Mouse (Mus musculus) cortical plate, adult 2 months (tissue): Measurements from ENCODE around the gene Six2. TPM values are rescaled to one million over a fixed set of nuclear protein-coding genes. Genes with fewer than 3 reads are reported as not detected.

Experiments used
- H3K27ac ChIP-seq: fragments of 200-500 bp; 2 replicates; pipeline ENCODE4 v1.5.1; 2012; ENCODE audit warnings: low read length, control low read depth, inconsistent platforms; ENCODE audit not compliant: insufficient read depth
- H3K4me1 ChIP-seq: fragments of 200-500 bp; 2 replicates; pipeline ENCODE4 v1.6.1; 2011; ENCODE audit warnings: low read length; ENCODE audit not compliant: control insufficient read depth, insufficient read depth
- H3K4me3 ChIP-seq: fragments of 200-500 bp; 2 replicates; pipeline ENCODE4 v1.5.1; 2011; ENCODE audit warnings: mild to moderate bottlenecking, low read length, control low read depth; ENCODE audit not compliant: insufficient read depth
- CTCF ChIP-seq: fragments of 200-500 bp; IDR thresholded peaks from 2 replicates; pipeline ENCODE4 v1.5.1; 2011; ENCODE audit warnings: mild to moderate bottlenecking, control low read depth, low read length; ENCODE audit not compliant: insufficient read depth; ENCODE audit errors: extremely low read depth
- POLR2A ChIP-seq: fragments of 200-500 bp; IDR thresholded peaks from 2 replicates; pipeline ENCODE4 v1.6.1; 2011; ENCODE audit warnings: mild to moderate bottlenecking, low read length, control low read depth; ENCODE audit not compliant: insufficient read depth; ENCODE audit errors: extremely low read depth
- polyA plus RNA-seq: library from polyadenylated mRNA; depleted of rRNA; stranded (reverse); fragments of >200 nt; gene quantifications from 2 replicates; pipeline ENCODE4 v1.2.3, GENCODE M21; 2012; rRNA removed

The Six2 gene
- 0.36 and 0.48 TPM in 2 replicates for polyA plus RNA-seq

GRCm38 (mm10) chr17:85688236-85688910, at the start of gene Six2:
Gene Six2, minus strand, starts transcription at chr17:85688274.
- no peak within 1 kb of the TSS for H3K27ac ChIP-seq
- no peak within 1 kb of the TSS for H3K4me3 ChIP-seq
- no peaks in the 10 kb centered on the region for H3K4me1 ChIP-seq
- TF ChIP-seq POLR2A (no peak), CTCF (no peak)

- no peaks in the 10 kb centered on the region for H3K4me1 ChIP-seq
- H3K27ac ChIP-seq: no peak overlapping the region
- H3K4me3 ChIP-seq: no peak overlapping the region
- TF ChIP-seq POLR2A: no peak
- TF ChIP-seq CTCF: no peak
Observed at GRCm38 (mm10) chr17:85737090-85737780, 49.2 kb upstream of the Six2 start.

GRCm38 (mm10) chr17:85731329-85731728, 43.3 kb upstream of the Six2 start:
- Histone ChIP-seq H3K4me1 (no peaks in the 10 kb centered on the region), H3K27ac (no peak overlapping the region), H3K4me3 (no peak overlapping the region)
- TF ChIP-seq POLR2A: no peak
- no peak for TF ChIP-seq CTCF

GRCm38 (mm10) chr17:85730231-85731015, 42.3 kb upstream of the Six2 start:
- Histone ChIP-seq H3K27ac (no peak overlapping the region), H3K4me1 (no peaks in the 10 kb centered on the region), H3K4me3 (no peak overlapping the region)
- no peak for TF ChIP-seq POLR2A
- TF ChIP-seq CTCF: no peak

GRCm38 (mm10) chr17:85728071-85728718, 40.1 kb upstream of the Six2 start:
- TF ChIP-seq POLR2A (no peak), CTCF (no peak)
- Histone ChIP-seq H3K4me1 (no peaks in the 10 kb centered on the region), H3K27ac (no peak overlapping the region), H3K4me3 (no peak overlapping the region)

- H3K27ac ChIP-seq: no peak overlapping the region
- no peak for TF ChIP-seq CTCF
- H3K4me1 ChIP-seq: no peaks in the 10 kb centered on the region
- no peak overlapping the region for H3K4me3 ChIP-seq
Observed at GRCm38 (mm10) chr17:85725988-85726387, 37.9 kb upstream of the Six2 start.

- H3K27ac ChIP-seq: no peak overlapping the region
- no peak for TF ChIP-seq CTCF
- TF ChIP-seq POLR2A: no peak
- H3K4me1 ChIP-seq: no peaks in the 10 kb centered on the region
- no peak overlapping the region for H3K4me3 ChIP-seq
Observed at GRCm38 (mm10) chr17:85723166-85723565, 35.1 kb upstream of the Six2 start.

GRCm38 (mm10) chr17:85717266-85717665, 29.2 kb upstream of the Six2 start:
- TF ChIP-seq POLR2A (no peak), CTCF (no peak)
- Histone ChIP-seq H3K4me1 (no peaks in the 10 kb centered on the region), H3K27ac (no peak overlapping the region), H3K4me3 (no peak overlapping the region)

- TF ChIP-seq POLR2A: no peak
- TF ChIP-seq CTCF: no peak
- H3K4me3 ChIP-seq: no peak overlapping the region
- no peaks in the 10 kb centered on the region for H3K4me1 ChIP-seq
- no peak overlapping the region for H3K27ac ChIP-seq
Observed at GRCm38 (mm10) chr17:85715784-85716183, 27.7 kb upstream of the Six2 start.
